Mouse (Mus musculus) heart, adult 18-20 months (tissue): Measurements from ENCODE around the gene Btbd16. TPM values are rescaled to one million over a fixed set of nuclear protein-coding genes. Genes with fewer than 3 reads are reported as not detected.
A peak's percentile ranks its signal among the peaks of the same experiment; 100 is the strongest.

ENCODE experiments used
- DNase-seq, 2 experiments: peaks; one replicate each; pipeline ENCODE4 v3.0.0; 2021 to 2022; ENCODE audit warnings: mixed read lengths in 1 of 2
- long read RNA-seq, 2 experiments: library from polyadenylated mRNA; stranded (forward); transcript quantifications; one replicate each; pipeline ENCODE4 v2.0.0; 2021
- total RNA-seq, 2 experiments: library from RNA; stranded (reverse); gene quantifications; 2 replicates each; pipeline ENCODE4 v1.2.3; 2021

The Btbd16 gene
- under 1 TPM in 1 of 2 experiments, not detected in 1; 0.36 TPM for total RNA-seq
- long read RNA-seq, experiment 1: 0 reads
- long read RNA-seq, experiment 2, partial matches to known transcripts: 0 of 1 reads
- long read RNA-seq, experiment 2, other reads (novel, unspliced or antisense): 1 of 1 reads

DNA sequence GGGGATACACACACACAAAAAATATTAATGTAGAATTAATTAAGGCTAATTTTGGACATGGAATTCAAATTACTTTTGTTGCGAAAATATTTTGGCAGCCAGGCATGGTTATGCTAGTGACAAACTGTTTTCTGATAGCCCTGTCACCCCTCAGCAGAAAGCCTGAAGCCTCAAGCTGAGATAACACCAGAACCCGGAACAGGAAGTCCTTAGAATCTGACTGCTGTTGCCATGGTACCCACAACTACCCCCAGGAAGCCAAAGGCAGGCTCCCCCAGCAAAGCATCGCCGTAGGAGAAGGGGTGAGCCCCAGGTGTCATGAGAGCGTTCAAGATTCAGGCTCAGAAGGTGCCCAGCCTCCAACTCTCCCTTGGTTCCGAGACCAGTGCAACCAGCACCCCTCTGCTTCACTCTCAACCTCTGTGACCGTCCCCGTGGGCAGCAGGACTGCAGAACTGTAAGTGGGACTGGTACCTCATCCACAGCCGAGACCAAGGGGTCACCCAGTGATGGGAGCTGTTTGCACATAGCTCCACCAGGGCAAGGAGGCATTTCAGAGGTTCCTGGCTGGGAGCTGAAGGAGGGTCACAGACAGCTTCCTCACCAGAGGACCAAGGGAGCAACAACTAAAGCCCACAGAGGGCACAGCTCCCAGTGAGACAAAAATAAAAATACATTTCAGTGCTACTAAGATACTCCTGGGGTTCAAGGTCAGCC, at the start of gene Btbd16:
Gene Btbd16, plus strand, starts transcription at position 156 of the 717 bp plus-strand sequence.
- DNase-seq: no peak

DNA sequence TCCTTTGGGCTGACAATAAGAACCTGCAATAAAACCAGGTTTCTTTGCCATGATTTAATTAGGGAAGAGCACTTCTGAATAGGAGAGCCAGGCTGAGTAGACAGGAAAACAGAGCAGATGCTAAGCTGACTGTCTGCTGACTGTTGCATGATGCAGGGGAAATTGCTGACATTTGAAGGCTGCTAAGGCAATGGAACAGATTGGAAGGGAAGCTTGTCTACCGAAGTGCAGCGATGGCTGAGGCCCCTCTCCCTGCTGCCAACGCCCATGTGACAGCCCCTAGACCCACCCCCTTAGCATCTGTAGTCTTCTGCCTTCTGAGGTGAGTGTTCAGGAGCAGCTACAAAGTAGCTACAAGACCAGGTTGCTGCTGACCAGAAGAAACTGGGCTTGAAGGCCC, 47.7 kb upstream of the Btbd16 start:
- DNase-seq: no peak

DNA sequence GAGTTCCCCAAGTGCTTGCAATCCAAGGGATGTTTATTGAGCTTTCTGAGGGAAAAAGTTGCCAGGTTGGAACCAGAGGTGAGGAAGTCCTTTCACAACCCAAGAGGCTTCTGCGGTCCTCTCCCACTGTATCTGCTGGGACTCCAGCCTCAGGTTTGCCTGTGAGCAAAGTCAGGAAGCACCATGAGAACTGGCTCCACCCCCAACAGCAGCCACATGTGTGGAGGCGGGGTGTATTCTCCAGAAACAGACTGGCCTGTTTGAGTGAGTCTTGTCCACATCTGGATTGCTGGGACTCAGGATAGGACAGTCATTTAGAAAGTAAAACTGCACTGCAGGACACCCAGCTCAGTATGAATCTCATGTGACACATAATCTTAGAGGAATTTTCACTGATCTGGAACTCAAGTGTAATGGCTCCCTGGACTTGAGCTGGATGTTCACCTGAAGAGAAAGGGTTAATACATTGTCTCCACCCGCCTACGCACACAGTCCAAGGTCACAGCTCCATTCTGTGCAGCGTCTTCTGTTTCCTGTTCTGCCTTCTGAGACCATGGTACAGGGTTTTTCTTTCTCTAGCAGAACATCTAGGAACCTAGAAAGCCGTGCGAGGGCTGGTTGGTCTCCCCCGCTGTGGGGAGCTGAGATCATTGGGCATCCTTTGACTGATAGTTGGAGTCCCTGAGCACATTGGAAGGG, 47.0 kb upstream of the Btbd16 start:
- DNase-seq: peak; percentile 30 to 35

GRCm38 (mm10) chr7:130727560-130727959, 46.3 kb upstream of the Btbd16 start:
- no peak for DNase-seq

GRCm38 (mm10) chr7:130731792-130732191, 42.1 kb upstream of the Btbd16 start:
- no peak for DNase-seq

DNA sequence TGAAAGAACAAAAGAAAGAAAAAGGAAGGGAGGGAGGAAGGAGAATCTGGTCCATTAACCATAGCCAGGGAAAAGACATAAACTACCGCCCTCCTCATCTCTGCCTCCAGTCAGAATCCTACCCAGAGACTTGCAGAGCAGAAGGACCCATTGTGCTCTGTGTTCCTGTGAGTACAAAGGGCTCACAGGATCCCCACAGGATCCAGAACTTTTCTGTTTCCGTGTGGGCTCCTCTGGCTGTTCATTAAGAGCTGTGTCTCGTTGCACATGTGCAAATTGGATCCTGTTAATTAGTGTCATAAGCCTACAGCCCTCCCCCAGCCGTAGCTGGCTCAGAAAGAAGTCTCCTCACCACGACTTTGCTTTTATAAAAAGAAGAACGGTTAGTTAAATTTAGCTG, 41.0 kb upstream of the Btbd16 start:
- DNase-seq: no peak

DNA sequence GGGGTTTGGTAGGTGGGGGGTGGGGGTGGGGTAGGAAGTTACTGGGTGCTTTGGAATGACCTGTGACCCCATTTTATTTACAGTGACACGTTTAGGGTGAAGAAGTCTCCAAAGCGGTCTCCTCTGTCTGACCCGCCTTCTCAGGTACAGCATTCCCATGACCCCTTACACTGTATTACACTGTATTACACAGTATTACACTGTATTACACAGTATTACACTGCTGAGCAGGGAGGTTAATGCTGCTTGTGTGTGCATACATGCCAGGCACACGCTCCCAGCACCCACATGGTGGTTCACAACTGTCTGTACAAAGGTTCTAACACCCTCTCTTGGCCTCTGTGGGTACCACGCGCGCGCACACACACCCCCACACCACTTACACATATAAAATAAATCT, 40.4 kb upstream of the Btbd16 start:
- no peak for DNase-seq

- no peak for DNase-seq
Observed at GRCm38 (mm10) chr7:130734195-130734787, 39.6 kb upstream of the Btbd16 start.

GRCm38 (mm10) chr7:130741099-130741498, 32.8 kb upstream of the Btbd16 start:
- no peak for DNase-seq

GRCm38 (mm10) chr7:130743239-130744025, 30.4 kb upstream of the Btbd16 start:
- DNase-seq: no peak

- no peak for DNase-seq
Observed at GRCm38 (mm10) chr7:130749165-130749564, 24.7 kb upstream of the Btbd16 start.

DNA sequence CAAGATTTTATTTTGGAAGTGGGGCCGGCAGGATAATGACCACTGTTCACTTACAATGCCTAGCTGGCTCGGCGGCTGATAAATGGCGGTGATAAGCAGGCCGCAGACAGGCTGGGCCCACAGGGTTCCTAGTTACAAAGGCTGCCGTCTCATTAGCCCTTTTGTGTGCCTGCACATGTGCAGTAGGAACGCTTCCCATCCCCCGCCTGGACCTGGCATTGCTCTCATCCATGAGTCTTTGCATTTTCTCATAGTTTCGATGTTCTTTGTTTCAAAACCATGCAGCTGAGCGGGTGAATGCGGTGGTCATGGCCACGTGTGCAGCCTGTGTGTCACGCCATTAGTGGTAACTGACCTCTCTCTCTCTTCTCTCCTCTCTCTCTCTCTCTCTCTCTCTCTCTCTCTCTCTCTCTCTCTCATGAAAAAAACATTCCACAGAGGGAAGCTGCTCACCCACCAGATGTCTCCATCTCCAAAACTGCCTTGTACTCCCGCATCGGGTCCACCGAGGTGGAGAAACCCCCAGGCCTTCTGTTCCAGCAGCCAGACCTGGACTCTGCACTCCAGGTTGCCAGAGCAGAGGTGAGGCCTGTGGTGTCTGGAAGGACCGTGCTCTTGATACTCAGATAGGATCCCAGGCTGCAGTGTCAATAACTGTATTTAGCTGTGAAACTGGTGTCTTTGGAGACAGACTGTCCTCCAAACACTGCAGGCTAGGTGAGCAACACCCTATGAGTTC, 22.9 kb upstream of the Btbd16 start:
- DNase-seq: no peak

DNA sequence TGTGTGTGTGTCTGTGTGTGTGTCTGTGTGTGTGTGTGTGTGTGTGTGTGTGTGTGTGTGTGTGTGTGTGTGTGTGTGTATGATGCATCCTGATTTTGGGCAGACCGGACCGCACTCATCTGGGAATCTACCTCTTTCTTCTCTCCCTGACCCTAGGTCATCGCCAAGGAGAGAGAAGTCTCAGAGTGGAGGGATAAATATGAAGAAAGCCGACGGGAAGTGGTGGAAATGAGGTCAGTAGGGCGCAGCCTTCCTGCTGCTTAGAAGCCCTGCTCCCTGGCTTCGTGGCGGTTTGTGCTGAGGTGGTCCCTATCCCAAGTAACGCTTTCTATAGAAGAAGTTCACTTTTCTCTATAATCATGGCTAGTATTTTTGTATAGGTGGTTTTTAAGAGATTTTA, 22.2 kb upstream of the Btbd16 start:
- DNase-seq: no peak

DNA sequence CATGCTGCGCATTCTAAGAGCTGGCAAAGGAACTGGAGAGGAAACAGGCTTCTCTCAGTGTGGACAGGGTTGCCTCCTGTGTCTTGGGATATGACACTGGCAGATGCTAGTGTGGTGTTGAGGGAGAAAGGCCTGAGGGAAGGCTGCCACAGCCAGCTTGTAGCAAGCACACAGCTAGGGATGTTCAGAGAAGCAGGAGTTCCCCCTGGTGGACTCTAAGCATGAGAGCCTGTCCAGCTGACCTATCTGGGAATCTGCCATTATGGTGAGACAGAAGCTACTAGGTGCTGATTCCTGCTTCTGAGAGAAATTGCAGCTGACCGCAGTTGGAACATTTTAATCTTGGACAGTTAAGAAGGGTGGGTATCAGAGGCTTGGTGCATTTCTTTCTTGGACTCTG, 19.1 kb upstream of the Btbd16 start:
- DNase-seq: peak in 1 of 2 experiments; percentile 45

GRCm38 (mm10) chr7:130756343-130756835, 17.5 kb upstream of the Btbd16 start:
- DNase-seq: no peak

- DNase-seq: no peak
Observed at GRCm38 (mm10) chr7:130757326-130757865, 16.5 kb upstream of the Btbd16 start.

DNA sequence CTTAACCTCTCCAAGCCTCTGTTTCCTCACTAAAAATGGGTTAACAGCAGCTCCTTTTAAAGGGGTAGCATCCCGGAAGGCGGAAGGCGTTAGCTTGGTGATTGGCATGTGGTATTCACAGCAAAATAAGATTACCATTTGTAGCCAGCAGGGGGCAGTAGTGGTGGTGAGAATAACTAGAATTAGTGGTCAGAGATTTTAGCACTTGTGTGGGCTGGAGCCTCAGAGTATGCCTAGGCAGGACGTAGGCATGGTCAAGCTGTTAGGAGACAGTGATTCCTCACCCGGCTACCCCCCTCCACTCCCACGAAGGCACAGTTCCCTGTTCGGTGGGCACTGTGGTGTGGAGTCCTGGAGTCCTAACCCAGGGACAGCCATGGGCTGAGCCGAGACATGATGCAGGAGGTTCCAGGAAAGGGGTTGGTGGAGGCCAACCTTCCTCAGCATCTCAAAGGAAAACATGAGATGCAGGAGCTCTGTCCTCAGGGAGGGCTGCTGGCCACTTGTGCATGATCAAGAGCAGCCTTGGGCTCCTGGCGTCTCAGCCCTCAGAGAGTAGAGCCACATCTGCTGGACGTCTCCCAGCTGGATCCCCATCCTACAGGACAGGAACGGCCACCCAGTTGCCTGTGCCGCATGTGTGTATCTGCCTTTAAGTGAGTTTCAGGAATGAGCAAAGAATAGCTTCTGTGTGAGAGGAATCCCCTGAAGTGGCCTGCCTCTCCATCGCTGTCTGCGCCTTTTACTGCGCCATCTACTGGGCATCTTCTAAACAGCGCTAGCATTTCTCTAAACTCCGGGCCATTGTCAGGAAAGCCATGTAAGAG, 11.6 kb upstream of the Btbd16 start:
- DNase-seq: peak; percentile 58 to 83

DNA sequence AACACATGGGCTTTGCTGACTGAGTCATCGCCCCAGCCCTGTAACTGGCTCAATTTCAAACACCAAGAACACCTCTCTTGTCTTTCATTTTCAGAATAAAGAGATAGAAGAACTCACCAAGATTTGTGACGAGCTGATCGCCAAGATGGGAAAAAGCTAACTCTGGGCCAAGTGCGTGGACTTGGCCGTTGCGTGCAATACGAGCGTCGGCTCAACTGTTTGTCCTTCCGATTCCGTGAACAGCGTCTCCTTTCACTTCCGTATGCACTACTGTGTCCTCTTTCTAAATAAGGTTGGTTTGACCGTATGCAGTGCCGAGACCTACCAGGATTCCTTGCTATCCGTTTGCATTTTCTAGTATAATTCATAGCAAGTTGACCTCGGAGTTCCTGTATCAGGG, 9.7 kb upstream of the Btbd16 start:
- DNase-seq: no peak

GRCm38 (mm10) chr7:130766411-130767170, 7.3 kb upstream of the Btbd16 start:
- DNase-seq: no peak
